Mouse (Mus musculus) olfactory bulb, adult 2 months (tissue): ENCODE measurements at regions not wholly inside any gene's neighbourhood (a gene's known extent, or its start where the extent isn't known, plus 50 kb on each side); places are given as distances from the start of the nearest gene placed in this dataset.

ENCODE experiments used
- CTCF ChIP-seq: fragments of 200-500 bp; IDR thresholded peaks from 2 replicates; pipeline ENCODE4 v1.5.1; 2012; ENCODE audit warnings: low read depth, mild to moderate bottlenecking, low read length, moderate library complexity; ENCODE audit not compliant: insufficient read depth
- POLR2A ChIP-seq: fragments of 200-500 bp; IDR thresholded peaks from 2 replicates; pipeline ENCODE4 v1.6.1; 2012; ENCODE audit warnings: mild to moderate bottlenecking, low read depth, low read length, moderate library complexity; ENCODE audit not compliant: insufficient read depth

GRCm38 (mm10) chr17:85881046-85881445 lies 193.0 kb upstream of the Six2 start:
- no peak for TF ChIP-seq CTCF
- TF ChIP-seq POLR2A: no peak
